23 mouse cellular contexts compared by ENCODE assay signal in the genomic region with DNA sequence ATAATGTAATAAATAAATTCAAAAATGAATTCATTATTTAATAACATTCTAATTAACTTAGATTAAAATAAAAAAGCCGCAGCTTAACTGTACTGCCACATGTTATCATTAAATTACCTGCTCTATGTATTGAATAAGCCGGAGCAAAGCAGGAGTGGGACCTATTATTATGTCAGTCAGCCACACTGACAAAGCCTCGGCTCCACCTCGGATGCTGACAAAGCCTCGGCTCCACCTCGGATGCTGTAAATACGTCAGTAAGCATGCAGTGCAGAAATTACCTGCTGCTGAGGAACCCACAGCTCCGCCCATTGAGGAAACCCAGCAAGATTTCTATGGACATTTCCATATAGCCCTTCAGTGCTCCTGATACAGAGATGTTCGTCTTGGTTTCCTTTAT.
DNase-seq lines count a peak whose midpoint lies in the region; ATAC-seq lines count a peak whose summit lies in the region.
"Had no signal": no experiment of that assay in that cellular context is flagged by ENCODE, and none has a peak within 500 bp of the region (broad histone marks: within the 10 kb centered on the region; RNA-seq: fewer than 3 reads in every experiment).

No protein-coding gene starts in this region.

- no peak overlapping the region for H3K4me2 ChIP-seq in forebrain, embryonic 12.5 days
- H3K4me2 ChIP-seq in forebrain, embryonic 15.5 days (replicated peaks), result no peak overlapping the region
- H3K4me2 ChIP-seq in midbrain, embryonic 13.5 days (replicated peaks), result no peak overlapping the region
- no peak overlapping the region for H3K4me2 ChIP-seq in hindbrain, embryonic 16.5 days (ENCODE audit: low read length)
- no peak overlapping the region for H3K4me2 ChIP-seq in neural tube, embryonic 14.5 days (ENCODE audit: low read depth, low read length)
- H3K4me2 ChIP-seq: heart, embryonic 15.5 days; intestine, embryonic 15.5 days; liver, embryonic 13.5 days; lung, embryonic 14.5 days had no signal

- no peak for DNase-seq in midbrain, embryonic 10.5 days (ENCODE audit: low spot score)
- DNase-seq in kidney, adult 11 months, result no peak
- no peak for DNase-seq in gastrocnemius, adult 8-10 months (ENCODE audit: low spot score in 2 of 2)
- DNase-seq: adrenal gland, postnatal 25 days; cerebellum, adult 11-12 months; cerebellum, postnatal 10 days; heart, postnatal 4 days; kidney, adult 9 months; kidney, postnatal 14 days; liver, embryonic 13.5 days; lung, embryonic 14.5 days; right cerebral cortex, adult 18-20 months; right cerebral cortex, postnatal 4 days; thymus, postnatal 14 days had no signal

- no peak overlapping the region for H3K9ac ChIP-seq in forebrain, embryonic 12.5 days
- H3K9ac ChIP-seq in forebrain, embryonic 15.5 days (replicated peaks), result no peak overlapping the region
- H3K9ac ChIP-seq in midbrain, embryonic 13.5 days (replicated peaks), result no peak overlapping the region
- no peak overlapping the region for H3K9ac ChIP-seq in hindbrain, embryonic 16.5 days (ENCODE audit: low read depth, low read length)
- H3K9ac ChIP-seq in neural tube, embryonic 14.5 days (replicated peaks; ENCODE audit: low read depth, low read length), result no peak overlapping the region
- H3K9ac ChIP-seq: heart, embryonic 15.5 days; intestine, embryonic 15.5 days; liver, embryonic 13.5 days; lung, embryonic 14.5 days had no signal

- H3K36me3 ChIP-seq in forebrain, embryonic 12.5 days (replicated peaks), result no peaks in the 10 kb centered on the region
- H3K36me3 ChIP-seq in forebrain, embryonic 15.5 days, result no peaks in the 10 kb centered on the region
- no peaks in the 10 kb centered on the region for H3K36me3 ChIP-seq in midbrain, embryonic 13.5 days
- H3K36me3 ChIP-seq in midbrain, embryonic 10.5 days, result no peaks in the 10 kb centered on the region
- H3K36me3 ChIP-seq in hindbrain, embryonic 16.5 days (ENCODE audit: control insufficient read depth, insufficient read depth, low read length), result no peaks in the 10 kb centered on the region
- H3K36me3 ChIP-seq in neural tube, embryonic 14.5 days (ENCODE audit: control insufficient read depth, insufficient read depth, low read length), result no peaks in the 10 kb centered on the region
- H3K36me3 ChIP-seq: embryonic facial prominence, embryonic 10.5 days; heart, embryonic 15.5 days; intestine, embryonic 15.5 days; liver, embryonic 13.5 days had no signal

- WGBS in forebrain, embryonic 12.5 days, result 59% methylated on average over 9 of the region's 9 CpGs
- 50% methylated on average over 9 of the region's 9 CpGs for WGBS in forebrain, embryonic 15.5 days
- 54% methylated on average over 9 of the region's 9 CpGs for WGBS in midbrain, embryonic 13.5 days
- 84% methylated on average over 9 of the region's 9 CpGs for WGBS in midbrain, embryonic 10.5 days
- 57% methylated on average over 9 of the region's 9 CpGs for WGBS in hindbrain, embryonic 16.5 days
- WGBS in neural tube, embryonic 14.5 days, result 39% methylated on average over 9 of the region's 9 CpGs

- H3K9me3 ChIP-seq in forebrain, embryonic 12.5 days, result no peaks in the 10 kb centered on the region
- no peaks in the 10 kb centered on the region for H3K9me3 ChIP-seq in forebrain, embryonic 15.5 days
- no peaks in the 10 kb centered on the region for H3K9me3 ChIP-seq in midbrain, embryonic 13.5 days
- no peaks in the 10 kb centered on the region for H3K9me3 ChIP-seq in midbrain, embryonic 10.5 days (replicated peaks)
- no peaks in the 10 kb centered on the region for H3K9me3 ChIP-seq in hindbrain, embryonic 16.5 days (ENCODE audit: control insufficient read depth, low read length)
- no peaks in the 10 kb centered on the region for H3K9me3 ChIP-seq in neural tube, embryonic 14.5 days (ENCODE audit: control insufficient read depth, low read length)
- H3K9me3 ChIP-seq: embryonic facial prominence, embryonic 10.5 days; heart, embryonic 15.5 days; intestine, embryonic 15.5 days; liver, embryonic 13.5 days had no signal

- no peaks in the 10 kb centered on the region for H3K27me3 ChIP-seq in forebrain, embryonic 12.5 days
- H3K27me3 ChIP-seq in forebrain, embryonic 15.5 days, result no peaks in the 10 kb centered on the region
- H3K27me3 ChIP-seq in midbrain, embryonic 13.5 days, result no peaks in the 10 kb centered on the region
- no peaks in the 10 kb centered on the region for H3K27me3 ChIP-seq in midbrain, embryonic 10.5 days (ENCODE audit: low read depth, poor library complexity, severe bottlenecking)
- H3K27me3 ChIP-seq in hindbrain, embryonic 16.5 days (replicated peaks; ENCODE audit: control insufficient read depth, insufficient read depth, low read length), result no peaks in the 10 kb centered on the region
- H3K27me3 ChIP-seq in neural tube, embryonic 14.5 days (ENCODE audit: control insufficient read depth, insufficient read depth, low read length), result no peaks in the 10 kb centered on the region
- H3K27me3 ChIP-seq: heart, embryonic 15.5 days; intestine, embryonic 15.5 days; liver, embryonic 13.5 days had no signal

- H3K4me1 ChIP-seq in forebrain, embryonic 12.5 days, result peaks cover 6% of the 10 kb centered on the region
- no peaks in the 10 kb centered on the region for H3K4me1 ChIP-seq in forebrain, embryonic 15.5 days
- peaks cover 21% of the 10 kb centered on the region for H3K4me1 ChIP-seq in midbrain, embryonic 13.5 days (replicated peaks)
- no peaks in the 10 kb centered on the region; the same call in 1 of the 2 replicates for H3K4me1 ChIP-seq in midbrain, embryonic 10.5 days
- peaks cover 4% of the 10 kb centered on the region; the same call in 1 of the 2 replicates for H3K4me1 ChIP-seq in hindbrain, embryonic 16.5 days (ENCODE audit: control insufficient read depth, insufficient read depth, low read depth, low read length)
- H3K4me1 ChIP-seq in neural tube, embryonic 14.5 days (ENCODE audit: control insufficient read depth, insufficient read depth, low read length), result peaks cover 8% of the 10 kb centered on the region; the same call in 1 of the 2 replicates
- H3K4me1 ChIP-seq: intestine, embryonic 15.5 days; liver, embryonic 13.5 days had no signal

- H3K4me3 ChIP-seq in forebrain, embryonic 12.5 days (replicated peaks), result no peak overlapping the region
- no peak overlapping the region for H3K4me3 ChIP-seq in forebrain, embryonic 15.5 days
- no peak overlapping the region for H3K4me3 ChIP-seq in midbrain, embryonic 13.5 days (replicated peaks)
- H3K4me3 ChIP-seq in midbrain, embryonic 10.5 days, result no peak overlapping the region
- H3K4me3 ChIP-seq in hindbrain, embryonic 16.5 days (ENCODE audit: low read length), result no peak overlapping the region
- H3K4me3 ChIP-seq in neural tube, embryonic 14.5 days (ENCODE audit: low read depth, low read length), result no peak overlapping the region
- H3K4me3 ChIP-seq: embryonic facial prominence, embryonic 10.5 days; heart, embryonic 15.5 days; intestine, embryonic 15.5 days; layer of hippocampus, adult 2 months; liver, embryonic 13.5 days had no signal

- peak; percentile 20; the same call in 1 of the 2 replicates for ATAC-seq in forebrain, embryonic 12.5 days (ENCODE audit: low FRiP score)
- ATAC-seq in forebrain, embryonic 15.5 days (replicated peaks), result no peak; the same call in 1 of the 2 replicates
- peak; percentile 74 for ATAC-seq in midbrain, embryonic 13.5 days
- ATAC-seq in hindbrain, embryonic 16.5 days, result peak; percentile 37; the same call in 1 of the 2 replicates
- ATAC-seq in neural tube, embryonic 14.5 days (ENCODE audit: low read depth), result peak; percentile 87; the same call in 1 of the 2 replicates
- ATAC-seq: intestine, embryonic 15.5 days had no signal

- H3K27ac ChIP-seq in forebrain, embryonic 12.5 days, result no peak overlapping the region
- H3K27ac ChIP-seq in forebrain, embryonic 15.5 days (replicated peaks), result no peak overlapping the region
- H3K27ac ChIP-seq in midbrain, embryonic 13.5 days, result peak overlapping the region; percentile 16
- no peak overlapping the region for H3K27ac ChIP-seq in midbrain, embryonic 10.5 days (replicated peaks)
- H3K27ac ChIP-seq in hindbrain, embryonic 16.5 days (ENCODE audit: low read depth, low read length), result no peak overlapping the region
- H3K27ac ChIP-seq in neural tube, embryonic 14.5 days (ENCODE audit: low read depth, low read length), result peak overlapping the region; percentile 25; the same call in 1 of the 2 replicates
- H3K27ac ChIP-seq: embryonic facial prominence, embryonic 10.5 days; heart, embryonic 15.5 days; intestine, embryonic 15.5 days; layer of hippocampus, adult 2 months; liver, embryonic 13.5 days had no signal

Comparison
In these comparisons a context has a peak if more than half of its experiments do, and no peak if none do; other contexts are left out.
1. H3K27ac ChIP-seq: peak in midbrain, embryonic 13.5 days (single experiment) and neural tube, embryonic 14.5 days (single experiment); none in forebrain, embryonic 12.5 days (single experiment), forebrain, embryonic 15.5 days (single experiment), midbrain, embryonic 10.5 days (single experiment) and hindbrain, embryonic 16.5 days (single experiment).